Mouse (Mus musculus) limb, embryonic 10.5 days (tissue): ENCODE measurements around the gene Kntc1. TPM values are rescaled to one million over a fixed set of nuclear protein-coding genes. Genes with fewer than 3 reads are reported as not detected.

ENCODE experiments used
- DNase-seq: peaks from one replicate; pipeline ENCODE4 v3.0.0-alpha.2; 2017; ENCODE audit warnings: low spot score
- H3K27ac ChIP-seq: fragments of 300-500 bp; sonication (generic); 2 replicates; pipeline ENCODE4 v1.5.1; 2016; ENCODE audit warnings: mild to moderate bottlenecking
- H3K27me3 ChIP-seq: fragments of 300-500 bp; sonication (generic); 2 replicates; pipeline ENCODE4 v1.6.1; 2016; ENCODE audit warnings: low read depth, mild to moderate bottlenecking; ENCODE audit not compliant: poor library complexity, severe bottlenecking
- H3K36me3 ChIP-seq: fragments of 300-500 bp; sonication (generic); 2 replicates; pipeline ENCODE4 v1.6.1; 2016; ENCODE audit warnings: mild to moderate bottlenecking, moderate library complexity
- H3K4me1 ChIP-seq: fragments of 300-500 bp; sonication (generic); 2 replicates; pipeline ENCODE4 v1.6.1; 2016
- H3K4me3 ChIP-seq: fragments of 300-500 bp; sonication (generic); 2 replicates; pipeline ENCODE4 v1.5.1; 2016; ENCODE audit warnings: mild to moderate bottlenecking, moderate library complexity
- H3K9me3 ChIP-seq: fragments of 300-500 bp; sonication (generic); replicated peaks from 2 replicates; pipeline ENCODE4 v1.6.1; 2016; ENCODE audit warnings: mild to moderate bottlenecking
- WGBS: fragments of 180-500 bp; shearing (Covaris S2); methylation state at CpG from one replicate; pipeline ENCODE4 v1.1.7; 2016; 5-methylcytosine and 5-hydroxymethylcytosine counted together
- polyA plus RNA-seq: library from polyadenylated mRNA; unstranded; fragments of >200 nt; fragmentation: Nextera tagmentation; extraction: Ambion mirVana; gene quantifications from 2 replicates; pipeline ENCODE4 v1.2.1, GENCODE M21; 2016

Kntc1 gene
- polyA plus RNA-seq, 1 experiment from 2014 or later: 48.8 TPM

DNA sequence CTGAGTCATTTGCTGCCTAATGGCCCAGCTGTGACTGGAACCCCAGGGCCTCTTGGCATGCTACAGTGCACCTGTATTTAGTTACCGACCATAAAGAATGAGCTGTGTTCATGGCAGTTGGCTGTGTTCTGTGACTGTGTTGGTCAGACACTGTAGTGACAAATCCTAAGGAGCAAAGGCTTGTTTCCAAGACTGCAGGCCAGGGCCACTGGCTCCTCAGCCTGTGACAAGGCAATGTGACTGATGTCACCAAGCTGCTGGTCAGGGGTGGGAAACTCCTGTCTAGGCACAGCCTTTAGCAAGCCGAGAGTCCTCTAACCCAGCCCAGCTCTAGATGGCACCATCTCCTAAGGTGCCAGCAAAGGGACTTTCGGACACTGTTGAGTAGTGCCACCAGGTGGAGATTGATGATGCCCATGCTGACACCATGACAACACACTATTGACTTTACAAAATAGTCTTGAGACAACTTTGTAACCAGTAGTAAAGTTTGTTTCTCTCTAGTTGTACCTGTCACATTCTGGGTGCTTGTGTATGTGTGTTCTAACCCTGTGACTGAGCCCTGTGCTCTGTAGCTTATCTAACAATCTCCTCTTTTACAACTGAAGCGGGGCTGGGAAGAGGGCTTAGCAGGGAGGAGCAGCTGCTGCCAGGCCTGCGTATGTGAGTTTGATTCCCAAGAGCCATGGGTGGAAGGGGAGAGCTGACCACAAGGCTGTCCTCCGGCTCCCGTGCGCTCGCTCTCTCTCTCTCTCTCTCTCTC is 71.2 kb downstream of the Kntc1 start:
- H3K4me1 ChIP-seq: peaks cover 12% of the 10 kb centered on the region
- H3K27me3 ChIP-seq: no peaks in the 10 kb centered on the region
- no peak for DNase-seq
- peaks cover 78% of the 10 kb centered on the region for H3K36me3 ChIP-seq
- no peak overlapping the region; the same call in 1 of the 2 replicates for H3K27ac ChIP-seq
- no peak overlapping the region for H3K4me3 ChIP-seq
- 90% methylated on average over 9 of the region's 9 CpGs for WGBS
- H3K9me3 ChIP-seq: no peaks in the 10 kb centered on the region

DNA sequence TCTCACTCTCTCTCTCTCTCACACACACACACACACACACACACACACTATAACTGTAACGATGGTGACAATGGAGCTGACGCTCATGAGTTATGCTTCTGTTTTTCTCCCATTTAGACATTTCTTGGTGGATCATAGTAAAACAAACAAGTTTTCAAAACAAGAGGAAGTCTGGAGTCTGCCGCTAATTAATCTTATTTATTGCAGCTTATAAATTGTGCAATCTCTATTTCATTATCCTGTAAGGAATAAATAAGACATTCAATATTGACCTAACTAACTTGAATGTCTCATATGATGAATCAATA is 71.7 kb downstream of the Kntc1 start:
- H3K9me3 ChIP-seq: no peaks in the 10 kb centered on the region
- WGBS: 96% methylated on average over 3 of the region's 3 CpGs
- no peak for DNase-seq
- no peak overlapping the region for H3K4me3 ChIP-seq
- no peak overlapping the region; the same call in 1 of the 2 replicates for H3K27ac ChIP-seq
- H3K36me3 ChIP-seq: peaks cover 74% of the 10 kb centered on the region
- no peaks in the 10 kb centered on the region for H3K27me3 ChIP-seq
- peaks cover 12% of the 10 kb centered on the region for H3K4me1 ChIP-seq

DNA sequence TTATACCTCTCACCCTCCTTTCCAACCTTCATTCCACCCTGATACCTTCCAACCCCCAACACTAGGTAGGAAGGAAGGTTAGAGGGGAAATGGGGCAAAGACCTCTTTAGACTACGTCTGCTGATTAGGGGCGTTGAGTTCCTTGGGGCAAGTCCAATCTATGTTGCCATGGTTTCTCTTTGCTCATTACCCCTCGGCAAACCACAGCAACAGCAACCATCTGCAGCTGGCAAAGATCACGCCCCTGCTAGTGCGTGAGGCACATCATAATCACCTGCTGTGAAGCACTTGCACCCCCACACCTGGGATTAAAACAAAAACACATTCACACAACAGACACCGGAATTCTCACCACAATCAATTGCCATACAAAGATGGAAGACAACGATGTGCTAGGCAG is 73.2 kb downstream of the Kntc1 start:
- no peak overlapping the region for H3K4me3 ChIP-seq
- WGBS: 70% methylated on average over 7 of the region's 7 CpGs
- no peaks in the 10 kb centered on the region for H3K9me3 ChIP-seq
- H3K27ac ChIP-seq: no peak overlapping the region
- peaks cover 18% of the 10 kb centered on the region for H3K4me1 ChIP-seq
- H3K36me3 ChIP-seq: peaks cover 59% of the 10 kb centered on the region
- H3K27me3 ChIP-seq: no peaks in the 10 kb centered on the region
- DNase-seq: no peak

DNA sequence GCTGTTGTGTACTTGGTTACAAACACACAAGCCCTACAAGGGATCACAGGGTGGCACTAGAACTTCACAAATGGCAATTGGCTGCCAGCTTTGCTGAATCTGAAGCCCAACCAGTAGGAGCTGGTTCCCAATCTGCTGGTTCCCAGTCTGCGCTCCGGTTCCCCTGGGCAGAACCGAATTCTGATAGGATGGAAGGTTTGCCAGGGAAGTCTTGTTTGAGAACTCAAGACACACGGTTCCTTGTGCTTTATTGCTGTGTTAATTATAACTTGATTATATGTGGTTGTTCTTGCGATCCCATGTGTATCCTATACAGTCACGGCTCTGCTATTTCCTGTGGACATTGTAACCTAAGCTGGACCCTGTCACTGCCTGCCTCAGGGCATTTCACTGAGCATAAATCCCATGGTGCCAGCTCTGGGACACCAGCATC is 78.2 kb downstream of the Kntc1 start:
- Histone ChIP-seq H3K4me3 (no peak overlapping the region), H3K36me3 (peaks cover 14% of the 10 kb centered on the region), H3K9me3 (no peaks in the 10 kb centered on the region), H3K27me3 (no peaks in the 10 kb centered on the region), H3K27ac (0 out of 2 replicates have a peak overlapping the region, but pooled peaks have one; percentile 20), H3K4me1 (peaks cover 20% of the 10 kb centered on the region)
- WGBS: 73% methylated on average over 6 of the region's 6 CpGs
- DNase-seq: no peak

DNA sequence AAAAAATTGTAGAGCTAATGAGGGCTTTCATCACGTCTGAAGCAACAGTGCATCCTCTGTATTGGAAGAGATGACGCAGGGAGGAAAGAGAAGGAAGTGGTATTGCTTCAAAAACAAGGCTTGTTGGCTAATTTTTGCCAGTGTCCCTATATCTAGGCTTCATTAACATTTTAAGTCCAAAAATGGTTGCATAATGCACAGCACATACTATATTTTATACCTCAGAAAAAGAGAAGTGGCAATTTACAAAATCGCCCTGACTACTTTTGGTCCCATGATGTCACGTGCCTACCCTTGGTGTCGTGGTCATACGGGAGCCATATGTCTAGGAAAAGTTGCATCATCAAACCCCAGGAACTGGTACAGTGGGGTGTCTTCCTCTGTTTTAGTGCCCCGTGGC is 82.8 kb downstream of the Kntc1 start:
- WGBS: 91% methylated on average over 7 of the region's 7 CpGs
- no peaks in the 10 kb centered on the region for H3K9me3 ChIP-seq
- no peaks in the 10 kb centered on the region for H3K27me3 ChIP-seq
- peaks cover 12% of the 10 kb centered on the region for H3K4me1 ChIP-seq
- 0 out of 2 replicates have a peak, but pooled peaks cover 4% of the 10 kb centered on the region for H3K36me3 ChIP-seq
- no peak overlapping the region for H3K4me3 ChIP-seq
- no peak overlapping the region for H3K27ac ChIP-seq
- no peak for DNase-seq

DNA sequence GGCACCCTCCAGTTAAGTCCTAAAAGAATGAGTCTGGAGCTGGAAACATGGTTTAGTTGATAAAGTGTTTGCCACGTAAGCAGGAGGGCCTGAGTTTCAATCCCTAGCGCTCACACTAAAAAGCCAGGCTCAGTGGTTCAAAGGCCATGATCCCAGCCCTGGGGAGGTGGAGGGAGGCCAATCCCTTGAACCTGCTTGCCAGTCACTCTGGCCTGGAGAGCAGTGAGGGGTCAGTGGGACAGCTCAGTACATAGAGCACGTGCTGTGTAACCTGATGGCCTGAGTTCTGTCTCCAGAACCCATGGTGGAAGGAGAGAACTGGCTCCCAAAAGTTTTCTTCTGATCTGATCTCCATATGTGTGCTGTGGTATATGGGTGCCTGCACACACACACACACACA is 85.3 kb downstream of the Kntc1 start:
- Histone ChIP-seq H3K4me1 (peaks cover 5% of the 10 kb centered on the region; the same call in 1 of the 2 replicates), H3K4me3 (no peak overlapping the region), H3K27me3 (no peaks in the 10 kb centered on the region), H3K9me3 (no peaks in the 10 kb centered on the region), H3K36me3 (no peaks in the 10 kb centered on the region), H3K27ac (no peak overlapping the region)
- WGBS: 88% methylated on average over 3 of the region's 3 CpGs
- no peak for DNase-seq

DNA sequence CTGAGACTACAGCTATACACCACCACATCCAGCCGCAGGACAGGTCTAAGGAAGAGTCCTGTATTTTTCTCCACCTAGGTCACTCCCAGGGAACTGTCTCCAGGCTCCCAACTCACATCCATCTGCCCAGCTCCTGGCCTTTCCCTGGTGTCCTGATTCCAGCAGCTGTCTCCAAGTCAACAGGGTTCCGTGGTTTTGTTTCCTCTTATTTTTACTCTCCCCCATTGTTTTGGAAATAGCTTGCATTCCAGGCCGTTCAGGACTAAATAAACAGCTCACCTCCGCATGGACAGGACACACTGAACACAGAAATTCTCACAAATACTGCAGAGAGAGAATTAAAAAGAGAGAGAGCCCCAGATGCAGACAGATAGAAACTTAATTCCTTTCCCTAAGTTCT is 87.9 kb downstream of the Kntc1 start:
- no peaks in the 10 kb centered on the region for H3K36me3 ChIP-seq
- H3K27me3 ChIP-seq: no peaks in the 10 kb centered on the region
- H3K4me1 ChIP-seq: peaks cover 5% of the 10 kb centered on the region; the same call in 1 of the 2 replicates
- WGBS: 72% methylated on average over 4 of the region's 4 CpGs
- H3K4me3 ChIP-seq: no peak overlapping the region
- no peak for DNase-seq
- no peak overlapping the region for H3K27ac ChIP-seq
- H3K9me3 ChIP-seq: no peaks in the 10 kb centered on the region

DNA sequence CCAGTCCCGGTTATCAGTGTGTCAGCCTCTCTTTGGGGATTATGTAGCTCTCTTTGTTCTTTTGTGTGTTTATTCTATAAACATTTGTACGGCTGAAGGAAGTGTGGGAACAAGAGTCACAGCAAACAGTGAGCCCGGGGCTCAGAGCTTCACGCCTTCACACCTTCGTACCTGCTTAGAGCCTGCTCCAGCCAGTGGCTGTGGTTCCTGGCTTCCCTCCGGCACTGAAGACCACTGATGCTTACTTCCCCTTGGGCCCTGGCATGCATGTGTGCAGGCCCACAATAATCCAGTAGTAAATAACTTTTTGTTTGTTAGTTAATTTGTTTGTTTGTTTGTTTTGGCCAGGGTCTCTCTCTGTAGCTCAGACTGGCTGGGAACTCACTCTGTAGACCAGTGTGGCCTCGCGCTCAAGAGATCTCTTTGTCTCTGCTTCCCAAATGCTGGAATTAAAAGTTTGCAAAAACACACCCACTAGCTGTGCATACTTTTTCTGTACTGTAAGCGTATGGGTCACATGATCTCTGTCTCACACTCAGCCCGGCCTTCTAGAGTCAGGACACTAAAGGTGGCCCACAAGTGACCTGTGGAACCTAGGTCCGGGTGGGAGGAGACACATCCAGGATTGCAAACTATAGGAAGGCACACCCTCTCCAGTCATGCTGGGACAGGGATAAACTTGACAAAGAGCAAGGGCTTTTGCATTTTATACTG is 92.9 kb downstream of the Kntc1 start:
- H3K36me3 ChIP-seq: no peaks in the 10 kb centered on the region
- H3K27ac ChIP-seq: no peak overlapping the region
- no peaks in the 10 kb centered on the region for H3K27me3 ChIP-seq
- no peak for DNase-seq
- WGBS: 69% methylated on average over 11 of the region's 11 CpGs
- H3K4me3 ChIP-seq: no peak overlapping the region
- peaks cover 5% of the 10 kb centered on the region; the same call in 1 of the 2 replicates for H3K4me1 ChIP-seq
- no peaks in the 10 kb centered on the region for H3K9me3 ChIP-seq

DNA sequence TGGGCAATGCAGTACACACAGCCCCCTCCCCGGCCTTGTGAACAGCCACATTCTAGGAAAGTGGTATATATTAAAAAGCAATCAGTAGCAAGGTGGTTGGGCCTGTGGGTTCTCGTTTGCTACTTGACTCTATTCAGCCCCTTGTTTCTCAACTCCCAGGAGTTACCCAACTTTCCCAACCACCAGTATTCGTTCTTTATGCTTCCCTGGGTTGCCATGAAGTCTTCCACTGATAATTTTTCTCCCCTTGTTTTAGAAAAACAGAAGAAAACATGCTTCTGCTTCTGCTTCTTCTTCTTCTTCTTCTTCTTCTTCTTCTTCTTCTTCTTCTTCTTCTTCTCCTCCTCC is 93.4 kb downstream of the Kntc1 start:
- Histone ChIP-seq H3K27me3 (no peaks in the 10 kb centered on the region), H3K27ac (no peak overlapping the region), H3K4me1 (peaks cover 5% of the 10 kb centered on the region; the same call in 1 of the 2 replicates), H3K36me3 (no peaks in the 10 kb centered on the region), H3K4me3 (no peak overlapping the region), H3K9me3 (no peaks in the 10 kb centered on the region)
- no peak for DNase-seq
- 77% methylated on average over 3 of the region's 3 CpGs for WGBS

DNA sequence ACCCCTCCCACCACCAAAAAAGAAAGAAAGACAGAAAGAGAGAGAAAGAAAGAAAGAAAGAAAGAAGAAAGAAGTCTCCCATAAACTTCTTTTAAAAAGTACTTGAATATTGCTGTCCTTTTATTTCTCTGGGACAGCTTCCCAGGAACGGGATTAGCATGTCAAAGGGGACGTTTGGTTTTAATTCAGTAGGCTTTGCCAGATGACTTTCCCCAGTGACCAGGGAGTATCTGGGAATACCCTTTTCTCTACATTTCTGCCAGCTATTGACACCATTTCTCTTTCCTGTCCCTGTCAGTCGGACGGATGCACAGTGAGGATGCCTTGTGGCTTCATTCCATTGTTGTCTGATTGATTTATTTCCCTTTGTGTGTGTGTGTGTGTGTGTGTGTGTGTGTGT is 94.3 kb downstream of the Kntc1 start:
- Histone ChIP-seq H3K27me3 (no peaks in the 10 kb centered on the region), H3K4me1 (no peaks in the 10 kb centered on the region), H3K36me3 (no peaks in the 10 kb centered on the region), H3K9me3 (no peaks in the 10 kb centered on the region), H3K27ac (no peak overlapping the region), H3K4me3 (no peak overlapping the region)
- WGBS: 63% methylated on average over 4 of the region's 4 CpGs
- DNase-seq: no peak

DNA sequence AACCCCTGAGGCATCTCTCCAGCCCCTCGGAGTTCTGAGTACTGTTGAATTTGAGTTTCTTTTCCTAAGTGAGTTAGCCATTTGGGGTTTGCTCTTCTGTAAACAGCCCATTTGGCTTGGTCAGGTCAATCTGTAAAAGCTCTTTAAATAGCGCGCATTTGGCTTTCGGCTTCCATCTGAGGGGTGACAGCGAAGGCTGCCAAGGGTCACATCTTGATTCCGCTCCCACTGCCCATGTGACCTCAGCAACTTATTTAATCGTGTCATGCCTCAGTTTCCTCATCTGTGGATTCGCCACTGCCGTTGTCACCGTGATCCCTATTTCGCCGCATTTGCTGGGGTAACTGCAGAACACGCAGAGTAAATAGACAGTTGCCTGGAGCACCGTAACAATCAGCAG is 94.8 kb downstream of the Kntc1 start:
- no peaks in the 10 kb centered on the region for H3K9me3 ChIP-seq
- no peaks in the 10 kb centered on the region for H3K27me3 ChIP-seq
- no peaks in the 10 kb centered on the region for H3K36me3 ChIP-seq
- H3K4me3 ChIP-seq: no peak overlapping the region
- WGBS: 95% methylated on average over 14 of the region's 14 CpGs
- H3K4me1 ChIP-seq: no peaks in the 10 kb centered on the region
- DNase-seq: no peak
- no peak overlapping the region for H3K27ac ChIP-seq

DNA sequence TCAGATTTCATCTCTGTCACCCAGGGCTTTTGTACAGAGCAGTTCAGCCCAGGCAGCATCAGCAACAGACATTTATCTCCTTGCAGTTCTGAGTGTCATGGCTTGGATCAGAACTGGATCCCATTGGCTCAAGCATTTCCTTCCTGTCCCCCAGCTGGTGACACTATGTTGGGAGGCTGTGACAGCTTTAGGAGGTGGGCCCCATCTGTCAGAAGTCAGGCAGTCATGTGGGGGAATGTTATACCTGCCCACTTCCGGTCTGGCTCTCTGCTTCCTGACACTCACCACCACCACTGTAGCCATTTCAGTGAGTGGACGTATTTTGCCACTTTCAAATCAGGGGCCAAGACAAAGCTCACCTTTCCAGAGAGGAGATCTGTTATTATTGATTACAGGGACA is 101.9 kb downstream of the Kntc1 start:
- peaks cover 7% of the 10 kb centered on the region for H3K4me1 ChIP-seq
- no peaks in the 10 kb centered on the region for H3K27me3 ChIP-seq
- H3K36me3 ChIP-seq: no peaks in the 10 kb centered on the region
- 51% methylated on average over 2 of the region's 2 CpGs for WGBS
- H3K9me3 ChIP-seq: no peaks in the 10 kb centered on the region
- no peak overlapping the region for H3K4me3 ChIP-seq
- DNase-seq: no peak
- no peak overlapping the region for H3K27ac ChIP-seq

DNA sequence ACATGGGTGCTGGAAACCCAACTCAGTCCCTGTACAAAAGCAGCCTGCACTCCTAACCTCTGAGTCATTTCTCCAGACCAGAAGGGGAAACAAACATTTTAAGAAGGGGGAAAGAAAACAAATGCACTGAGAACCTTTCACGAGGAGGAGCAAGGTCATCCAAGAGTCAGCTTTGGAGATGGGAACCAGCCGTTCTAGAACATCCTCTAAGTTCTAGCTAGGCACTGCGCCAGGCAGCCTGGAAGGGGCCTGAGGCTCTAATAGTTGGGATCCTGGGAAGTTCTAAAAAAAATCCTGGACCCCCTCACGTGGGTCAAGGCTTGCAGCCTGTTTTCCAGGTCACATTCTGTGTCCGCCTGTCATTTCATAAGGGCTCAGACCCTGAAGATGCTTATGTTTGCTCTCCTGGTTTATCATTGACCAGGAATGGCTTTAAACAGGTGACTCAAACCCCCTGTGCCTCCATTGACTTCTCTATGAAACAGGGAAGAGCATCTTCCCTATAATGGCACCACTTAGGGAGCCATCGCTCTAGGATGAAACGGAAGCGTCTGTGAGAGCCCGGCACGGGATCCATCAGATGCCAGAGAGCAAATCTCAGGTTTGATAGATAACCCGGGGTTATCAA is 104.5 kb downstream of the Kntc1 start:
- H3K4me1 ChIP-seq: peaks cover 10% of the 10 kb centered on the region
- no peaks in the 10 kb centered on the region for H3K27me3 ChIP-seq
- H3K36me3 ChIP-seq: no peaks in the 10 kb centered on the region
- H3K27ac ChIP-seq: no peak overlapping the region
- no peak for DNase-seq
- 91% methylated on average over 11 of the region's 11 CpGs for WGBS
- H3K9me3 ChIP-seq: no peaks in the 10 kb centered on the region
- H3K4me3 ChIP-seq: no peak overlapping the region
